Mouse (Mus musculus) erythroblast, embryonic 14.5 days (primary cell): ENCODE data around the gene Patj.

Experiments used
- GATA1 ChIP-seq: IDR thresholded peaks from 2 replicates; pipeline ENCODE4 v1.6.1; 2012; ENCODE audit warnings: low read length, inconsistent platforms, mixed read lengths
- TAL1 ChIP-seq: IDR thresholded peaks from 3 replicates; pipeline ENCODE4 v1.6.1; 2012; ENCODE audit warnings: low read length, inconsistent platforms, mixed read lengths

GRCm38 (mm10) chr4:98610501-98610900 is 214.9 kb downstream of the Patj start:
- TF ChIP-seq TAL1: no peak
- no peak for TF ChIP-seq GATA1
